Mouse (Mus musculus) megakaryocyte, adult 5-6 weeks (primary cell): ENCODE results near the gene Dnah8. TPM values are rescaled to one million over a fixed set of nuclear protein-coding genes. Genes with fewer than 3 reads are reported as not detected.

ENCODE experiments used
- ATAC-seq: 2 replicates; pipeline ENCODE4 v1.8.0; 2016; ENCODE audit warnings: mild to moderate bottlenecking, inconsistent platforms; ENCODE audit not compliant: poor library complexity, severe bottlenecking
- total RNA-seq, 2 experiments: library from RNA; stranded (forward) in 1 of 2; stranded (reverse) in 1 of 2; fragments of 153-499, 151-499 nt in 1 of 2; fragments of 221-1000, 200-1000 nt in 1 of 2; gene quantifications; 2 replicates each; pipeline versions ENCODE4 v1.2.3 to v1.2.4; 2015 to 2017

Gene Dnah8
- total RNA-seq, 2 experiments from 2014 or later = 23.8 to 43.9 TPM

DNA sequence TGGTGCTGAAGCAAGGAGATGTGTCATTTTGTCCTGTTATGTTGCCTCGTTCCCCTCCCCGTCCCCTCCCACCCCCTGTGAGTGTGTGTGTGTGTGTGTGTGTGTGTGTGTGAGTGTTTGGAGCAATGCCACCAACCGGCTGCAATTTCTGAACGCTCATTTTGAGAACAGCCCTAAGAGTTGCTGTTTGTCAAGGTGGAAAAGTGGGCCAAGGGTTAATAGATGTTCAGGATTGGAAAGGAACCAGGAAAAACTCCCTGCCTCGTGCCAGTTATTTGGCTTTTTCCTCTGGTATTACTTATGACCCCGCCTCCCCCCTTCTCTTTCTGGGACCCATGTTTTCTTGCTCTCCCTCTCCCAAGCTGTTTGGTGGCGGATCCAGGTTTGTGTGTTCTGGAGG, 236.5 kb downstream of the Dnah8 start:
- ATAC-seq = no peak

DNA sequence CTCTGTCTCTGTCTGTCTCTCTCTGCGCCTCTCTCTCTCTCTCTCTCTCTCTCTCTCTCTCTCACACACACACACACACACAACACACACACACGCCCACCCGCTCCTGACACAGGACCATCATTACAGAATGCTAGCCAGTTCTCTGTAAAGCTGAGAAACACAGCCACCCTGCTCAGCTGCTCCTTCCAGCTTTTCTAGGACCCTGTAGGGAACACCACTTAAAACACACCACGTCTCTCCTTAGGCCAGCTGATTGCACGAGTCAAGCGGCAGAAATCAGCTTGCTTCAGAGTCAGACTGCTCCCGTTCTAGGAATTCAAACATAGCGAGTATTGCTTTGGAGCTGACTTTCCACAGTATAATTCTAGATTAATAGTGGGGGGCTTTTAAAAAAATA, 242.1 kb downstream of the Dnah8 start:
- ATAC-seq = no peak

GRCm38 (mm10) chr17:30866966-30867365, 242.8 kb downstream of the Dnah8 start:
- no peak for ATAC-seq

GRCm38 (mm10) chr17:30871040-30871439, 246.9 kb downstream of the Dnah8 start:
- ATAC-seq = no peak

- no peak for ATAC-seq
Observed at GRCm38 (mm10) chr17:30874276-30874675, 250.1 kb downstream of the Dnah8 start.

DNA sequence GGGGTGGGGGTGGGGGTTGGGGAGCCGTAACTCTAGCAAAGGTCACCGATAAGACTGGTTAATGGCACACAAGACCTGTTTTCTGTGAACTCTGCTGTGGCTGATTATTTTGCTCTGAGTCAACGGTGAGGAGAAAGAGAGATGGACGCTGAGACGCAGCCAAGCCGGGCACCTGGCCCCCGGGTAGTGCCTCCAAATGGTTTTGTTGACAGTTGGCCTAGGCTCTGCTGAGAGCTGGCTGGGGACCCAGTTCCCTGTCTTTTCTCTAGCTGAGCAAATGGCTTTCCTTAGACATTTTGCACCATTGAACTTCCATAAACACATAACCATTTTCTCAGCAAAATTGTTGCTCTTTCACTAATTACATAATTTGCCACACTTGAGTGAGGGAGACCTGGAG, 253.3 kb downstream of the Dnah8 start:
- no peak for ATAC-seq

DNA sequence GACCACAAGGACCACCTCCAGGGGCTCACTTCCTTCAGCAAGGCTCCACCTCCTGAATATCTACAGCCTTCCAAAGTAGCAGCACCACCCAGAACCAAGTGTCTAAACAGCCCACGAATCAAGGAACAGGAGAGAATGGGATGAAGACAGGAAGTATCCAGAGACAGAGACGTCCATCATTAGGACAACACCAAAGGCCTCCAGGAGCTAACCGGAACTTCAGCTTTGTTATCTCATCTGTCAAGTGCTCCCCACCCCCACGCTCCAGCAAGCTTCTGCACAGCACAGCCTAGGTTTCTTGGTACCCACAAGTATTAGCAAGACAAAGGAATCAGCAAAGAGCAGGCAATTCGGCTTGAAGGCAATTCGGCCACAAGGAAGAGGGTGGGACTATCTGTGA, 254.5 kb downstream of the Dnah8 start:
- ATAC-seq = no peak

DNA sequence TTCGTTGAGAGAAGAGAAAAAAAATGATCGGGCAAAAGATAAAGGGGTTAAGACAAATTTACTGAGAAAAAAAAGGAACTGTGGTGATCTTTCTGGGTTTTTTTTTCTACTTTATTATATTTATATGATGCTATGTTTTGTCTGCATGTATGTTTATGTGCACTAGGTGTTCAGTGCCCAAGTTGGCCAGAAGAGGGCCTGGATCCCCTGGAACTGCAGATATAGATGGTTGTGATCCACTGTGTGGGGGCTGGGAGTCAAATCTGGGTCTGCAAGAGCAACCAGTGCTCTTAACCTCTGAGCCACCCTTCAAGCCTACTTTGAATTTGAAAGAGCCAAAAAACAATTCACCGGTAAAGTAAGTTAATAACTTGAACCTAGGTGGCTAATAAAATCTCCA, 256.2 kb downstream of the Dnah8 start:
- ATAC-seq = no peak

DNA sequence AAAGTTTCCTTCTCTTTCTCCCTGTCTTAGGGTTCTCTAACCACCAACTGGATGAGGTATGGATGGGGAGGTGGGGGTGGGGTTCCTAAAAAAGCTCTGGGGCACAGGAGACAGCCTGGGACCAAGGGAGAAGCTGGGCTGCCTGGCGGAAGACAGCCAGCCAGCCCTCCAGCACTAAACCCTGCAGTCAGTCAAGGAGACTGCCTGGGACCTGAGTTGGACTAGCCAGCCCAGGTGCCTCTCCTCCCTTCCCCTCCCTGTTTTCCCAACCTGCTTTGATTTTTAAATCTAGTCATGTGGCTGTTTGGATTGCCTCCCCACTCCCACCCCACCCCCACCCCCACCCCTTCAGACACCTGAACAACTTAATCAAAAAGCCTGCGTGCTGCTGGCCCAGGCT, 256.8 kb downstream of the Dnah8 start:
- ATAC-seq = no peak

DNA sequence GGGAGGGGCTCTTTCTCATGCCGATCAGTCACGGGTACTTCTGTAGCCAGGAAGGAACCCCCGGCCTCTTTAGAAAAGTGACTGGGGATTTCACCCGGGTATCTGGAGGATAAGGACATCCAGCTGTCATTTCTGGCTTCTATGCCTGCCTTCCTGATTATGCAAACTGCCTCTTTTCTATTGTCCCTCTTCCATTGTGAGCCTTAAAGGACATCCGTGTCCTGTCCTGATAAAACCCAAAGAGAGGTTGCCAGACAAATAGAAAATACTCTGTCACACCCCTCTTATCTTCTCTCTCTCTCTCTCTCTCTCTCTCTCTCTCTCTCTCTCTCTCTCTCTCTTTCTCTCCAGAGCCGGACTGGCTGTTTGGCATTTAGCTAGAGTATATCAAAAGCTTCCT, 258.1 kb downstream of the Dnah8 start:
- no peak for ATAC-seq

DNA sequence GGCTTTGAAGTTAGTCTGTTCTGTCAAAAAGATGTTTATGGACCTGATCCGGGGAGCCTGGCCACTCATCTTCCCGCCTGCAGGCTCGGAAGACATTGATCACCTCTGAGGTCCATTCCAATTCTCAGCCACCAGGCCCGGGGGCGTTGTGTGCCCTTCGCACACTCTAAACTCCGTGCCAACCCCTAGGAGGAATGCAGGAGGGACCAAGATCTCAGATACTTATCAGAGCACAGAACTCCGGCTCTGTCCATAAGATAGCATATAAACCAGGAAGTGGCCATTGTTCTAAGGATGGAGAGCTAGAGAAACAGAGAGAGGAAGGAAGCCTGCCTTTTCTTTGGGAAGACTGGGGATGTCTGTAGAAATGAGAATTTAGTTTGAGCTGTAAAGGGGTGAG, 259.4 kb downstream of the Dnah8 start:
- no peak for ATAC-seq

DNA sequence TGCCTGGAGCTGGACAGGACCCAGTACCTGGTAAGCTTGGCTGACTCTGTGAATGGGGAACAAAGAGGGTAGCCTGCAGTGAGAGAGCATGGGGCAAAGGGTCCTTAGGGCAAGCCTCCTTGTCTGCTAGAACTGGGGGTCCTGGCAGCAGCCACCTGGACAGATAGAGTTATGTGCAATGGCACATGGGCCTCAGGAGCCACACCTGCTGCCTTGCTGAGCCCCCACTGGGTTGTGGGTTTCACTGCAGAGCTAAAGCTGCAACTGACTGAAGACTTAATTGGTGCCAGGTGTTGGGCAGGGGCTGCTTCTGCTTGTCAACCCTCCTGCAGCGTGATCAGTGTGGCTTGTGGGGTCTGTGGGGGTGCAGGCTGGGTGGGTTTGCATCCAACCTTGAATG, 267.9 kb downstream of the Dnah8 start:
- no peak for ATAC-seq

DNA sequence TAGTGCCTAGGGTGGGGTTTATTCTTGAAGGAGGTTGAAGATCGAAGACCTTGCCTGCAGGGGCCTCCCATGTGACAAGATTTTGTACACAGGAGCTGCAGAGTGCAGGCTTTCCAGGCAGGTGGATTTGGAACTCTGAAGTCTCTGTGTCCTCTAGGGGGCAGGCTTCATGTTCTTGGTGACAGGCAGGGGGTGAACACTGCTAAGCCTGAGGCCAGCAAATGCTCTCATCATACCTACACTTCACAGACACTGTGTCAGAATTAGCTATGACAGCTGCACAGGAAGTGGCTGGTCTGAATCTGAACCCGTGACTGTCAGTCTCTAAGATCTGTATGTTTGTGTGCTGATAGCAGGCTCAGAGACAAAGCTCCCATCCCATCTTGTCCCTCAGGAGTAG, 268.6 kb downstream of the Dnah8 start:
- no peak for ATAC-seq

DNA sequence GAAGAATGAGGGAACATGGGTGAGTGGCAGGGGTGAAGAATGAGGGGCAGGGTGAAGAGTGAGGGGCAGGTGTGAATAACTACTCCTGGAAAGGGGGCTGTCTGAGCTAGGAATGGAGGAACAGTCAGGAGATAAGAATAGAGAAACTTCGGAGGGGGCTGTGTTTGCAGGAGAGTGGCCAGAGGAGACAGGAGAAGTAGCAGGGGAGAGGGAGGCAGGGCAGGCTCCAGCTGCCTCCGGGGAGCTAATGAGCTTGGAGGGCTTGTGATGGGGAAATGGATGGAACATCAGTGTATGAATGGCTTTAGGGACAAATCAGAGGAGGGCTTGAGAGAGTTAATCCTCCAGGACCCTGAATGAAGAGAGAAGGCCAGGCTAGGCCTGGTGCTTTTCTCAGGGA, 272.9 kb downstream of the Dnah8 start:
- ATAC-seq = no peak

DNA sequence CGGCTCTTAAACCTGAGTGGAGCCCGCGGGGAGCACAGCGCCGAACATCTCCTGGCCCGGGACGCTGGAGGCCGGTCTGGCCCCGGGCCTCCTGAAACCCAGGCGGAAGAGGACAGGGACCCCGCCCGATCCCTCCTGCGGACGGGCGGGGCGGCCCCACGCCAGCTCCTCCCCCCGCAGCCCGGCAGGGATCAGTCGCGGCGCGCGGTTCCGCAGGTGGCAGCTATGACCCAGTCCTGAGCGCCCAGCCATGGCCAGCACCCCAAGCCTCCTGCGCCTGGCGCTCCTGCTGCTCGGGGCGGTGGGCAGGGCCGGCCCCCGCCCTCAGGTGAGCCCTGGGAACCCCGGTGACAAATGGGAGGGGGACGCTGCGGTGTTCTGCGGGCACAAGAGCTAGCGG, 277.5 kb downstream of the Dnah8 start, which contains the start of gene Glp1r:
Glp1r (plus strand) TSS at position 191 of the 400 bp plus-strand sequence.
- peak; percentile 56 for ATAC-seq

DNA sequence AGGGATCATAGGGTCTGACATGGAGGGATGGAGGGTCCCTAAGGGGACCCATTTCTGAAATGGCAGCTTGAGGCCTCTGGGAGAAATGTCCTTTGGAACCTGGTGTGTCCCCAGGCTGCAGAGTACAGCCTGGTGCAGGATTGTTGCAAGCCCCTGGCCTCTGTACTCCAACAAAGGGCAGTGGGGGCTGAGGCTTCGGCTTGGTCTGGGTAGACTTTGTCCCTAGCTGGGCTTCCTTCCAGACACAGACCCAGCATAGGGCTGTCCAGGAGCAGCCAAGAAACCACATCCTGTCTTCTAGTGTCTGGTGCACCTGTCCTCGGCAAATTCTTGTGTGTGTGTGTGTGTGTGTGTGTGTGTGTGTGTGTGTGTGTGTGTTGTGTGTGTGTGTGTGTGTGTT, 279.9 kb downstream of the Dnah8 start:
- ATAC-seq = no peak

DNA sequence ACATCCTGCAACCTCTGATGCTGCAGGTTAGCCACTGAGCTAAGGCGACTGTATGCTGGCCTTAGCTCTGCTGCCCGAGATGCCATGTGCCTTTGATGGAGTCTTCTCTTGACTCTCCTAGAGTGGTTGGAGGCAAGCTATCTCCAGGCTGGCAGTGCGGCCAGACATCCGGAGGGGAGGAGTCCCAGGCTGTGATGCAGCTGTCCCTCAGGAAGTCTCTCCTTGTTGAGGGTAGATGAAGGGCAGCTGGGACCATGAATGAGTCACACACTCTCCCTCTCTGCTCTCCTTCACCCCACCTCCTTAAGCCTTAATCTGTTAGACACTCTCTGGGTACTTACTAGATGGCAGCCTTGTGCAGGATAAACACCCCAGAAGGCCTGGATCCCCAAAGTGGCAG, 283.4 kb downstream of the Dnah8 start:
- no peak for ATAC-seq

DNA sequence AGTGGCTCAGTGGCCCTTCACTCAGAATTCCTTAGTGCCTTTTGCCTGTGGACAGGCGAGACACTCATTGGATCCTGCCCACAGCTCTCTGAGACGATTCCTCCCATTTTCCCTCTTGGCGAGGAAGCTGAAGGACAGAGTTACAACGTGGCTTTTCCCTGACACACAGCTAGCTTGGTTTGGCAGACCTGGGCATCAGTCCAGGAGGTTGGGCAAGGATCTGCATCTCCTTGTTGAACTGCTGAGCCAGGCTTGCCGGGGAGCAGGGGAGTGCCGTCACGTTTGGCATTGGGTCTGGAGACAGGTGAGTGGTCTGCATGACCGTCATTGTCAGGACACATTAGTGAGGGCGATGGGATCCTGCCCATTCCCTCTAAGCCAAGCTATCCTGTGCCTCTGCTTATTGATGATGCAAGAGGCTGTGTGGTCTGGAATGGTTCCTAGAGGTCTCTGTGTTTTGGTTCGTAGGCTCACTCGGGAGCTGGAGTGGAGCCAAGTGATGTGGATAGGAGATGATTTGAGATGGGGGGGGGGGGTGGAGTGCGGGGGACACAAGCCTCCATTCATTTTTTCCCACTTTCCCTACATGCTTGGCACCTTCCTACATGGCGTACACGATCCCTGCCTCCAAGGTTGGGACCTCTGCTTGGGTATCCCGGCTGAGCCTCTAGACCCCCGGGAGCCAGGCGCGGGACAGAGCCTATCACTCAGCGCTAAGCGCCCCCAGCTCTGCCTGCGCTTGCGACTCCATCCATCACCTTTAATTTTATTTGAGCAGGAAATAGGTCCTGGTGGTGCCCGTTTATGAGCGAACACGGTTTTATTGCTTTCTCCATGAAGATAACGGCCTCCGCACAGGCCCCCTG, 286.9 kb downstream of the Dnah8 start:
- no peak for ATAC-seq

- ATAC-seq = no peak
Observed at GRCm38 (mm10) chr17:30911732-30912088, 287.6 kb downstream of the Dnah8 start.

DNA sequence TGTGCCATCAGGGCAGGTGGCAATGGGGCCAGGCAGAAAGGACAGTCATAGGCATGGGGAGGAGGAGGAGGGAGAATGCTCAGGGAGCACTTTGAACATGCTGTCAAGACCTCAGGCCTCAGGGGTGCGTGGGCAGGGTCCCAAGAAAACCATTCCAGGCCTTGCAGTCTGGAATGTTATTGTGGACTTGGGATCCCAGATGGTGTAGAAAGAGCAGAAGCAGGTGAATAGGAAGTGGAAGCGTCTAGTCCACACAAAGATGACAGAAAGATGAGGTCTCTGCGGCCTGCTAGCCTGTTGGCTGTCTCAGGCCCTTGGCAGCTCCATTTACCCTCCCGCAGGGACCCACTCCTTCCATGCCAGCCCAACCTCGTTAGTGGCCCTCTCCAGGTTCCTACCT, 288.4 kb downstream of the Dnah8 start:
- ATAC-seq = no peak

DNA sequence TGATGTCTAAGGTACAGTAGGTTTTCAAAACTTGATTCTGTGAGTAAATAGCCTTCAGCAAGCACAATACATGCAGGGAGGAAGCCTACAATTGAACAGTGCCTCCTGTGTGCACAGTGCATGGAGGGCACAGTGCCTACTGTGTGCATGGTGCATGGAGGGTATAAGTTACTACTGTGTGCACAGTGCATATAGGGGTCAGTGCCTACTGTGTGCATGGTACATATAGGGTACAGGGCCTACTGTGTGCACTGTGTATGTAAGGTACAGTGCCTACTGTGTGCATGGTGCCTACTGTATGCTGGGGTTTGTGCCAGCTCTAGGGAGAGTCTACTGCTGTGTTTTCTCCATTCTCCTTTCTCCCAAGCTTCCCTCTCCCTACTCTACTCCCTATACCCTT, 290.1 kb downstream of the Dnah8 start:
- ATAC-seq = no peak

- no peak for ATAC-seq
Observed at GRCm38 (mm10) chr17:30923566-30923965, 299.4 kb downstream of the Dnah8 start.
